Mouse (Mus musculus) left cerebral cortex, postnatal 4 days (tissue): ENCODE results near the gene Hs1bp3. TPM values are rescaled to one million over a fixed set of nuclear protein-coding genes. Genes with fewer than 3 reads are reported as not detected.

Source experiments
- DNase-seq: peaks from one replicate; pipeline ENCODE4 v3.0.0-alpha.2; 2022
- intact Hi-C: fragments of 180-260 bp; cut with DNase I; formaldehyde crosslinking; loops from one replicate; pipeline ENCODE4 v1.15.1; 2025
- total RNA-seq, 2 experiments: library from RNA; stranded (reverse); gene quantifications; 2 replicates each; pipeline ENCODE4 v1.2.3; 2021

Hs1bp3 gene
- total RNA-seq, 2 experiments from 2014 or later: 10.3 to 11.0 TPM

DNA sequence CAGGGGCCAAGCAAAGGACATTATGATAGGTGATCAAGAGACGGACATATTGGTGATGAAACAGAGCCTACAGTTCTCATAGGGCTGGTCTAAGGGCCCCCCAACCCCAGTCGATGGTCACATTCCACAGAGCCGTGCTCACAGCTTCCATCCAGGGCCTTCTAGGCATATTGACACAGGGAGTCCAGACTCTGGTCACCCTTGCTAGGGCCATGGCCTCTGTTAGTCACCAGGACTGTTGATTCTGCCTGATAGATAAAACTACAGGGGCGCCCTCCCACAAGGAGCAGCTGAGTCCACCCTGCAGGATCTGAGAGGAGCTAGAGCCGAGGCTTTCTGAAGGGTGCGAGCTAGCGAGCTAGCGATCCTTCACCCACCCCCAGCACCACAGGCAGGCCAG lies 20.4 kb downstream of the Hs1bp3 start:
- DNase-seq: no peak
- intact Hi-C loops: no loop called here

DNA sequence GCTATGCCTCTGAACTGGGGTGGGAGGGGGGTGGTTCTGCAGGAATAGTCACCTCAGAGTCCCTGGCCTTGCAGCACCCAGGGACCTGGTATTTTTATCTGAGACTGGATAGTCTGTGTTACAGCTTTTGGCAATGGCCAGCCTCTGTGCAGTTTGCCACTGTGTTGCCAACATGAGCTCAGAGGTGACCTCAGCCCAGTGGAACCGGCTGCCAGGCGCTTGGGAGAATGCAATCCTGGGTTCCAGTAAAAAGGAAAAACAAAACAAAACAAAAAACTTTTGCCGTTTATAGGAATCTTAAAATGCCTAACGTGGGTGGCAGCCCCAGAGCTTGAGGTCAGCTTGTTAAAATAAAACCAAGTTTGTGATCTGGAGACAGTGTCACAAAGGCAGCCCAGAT lies 21.0 kb downstream of the Hs1bp3 start:
- intact Hi-C loops: no loop called here
- DNase-seq: no peak

DNA sequence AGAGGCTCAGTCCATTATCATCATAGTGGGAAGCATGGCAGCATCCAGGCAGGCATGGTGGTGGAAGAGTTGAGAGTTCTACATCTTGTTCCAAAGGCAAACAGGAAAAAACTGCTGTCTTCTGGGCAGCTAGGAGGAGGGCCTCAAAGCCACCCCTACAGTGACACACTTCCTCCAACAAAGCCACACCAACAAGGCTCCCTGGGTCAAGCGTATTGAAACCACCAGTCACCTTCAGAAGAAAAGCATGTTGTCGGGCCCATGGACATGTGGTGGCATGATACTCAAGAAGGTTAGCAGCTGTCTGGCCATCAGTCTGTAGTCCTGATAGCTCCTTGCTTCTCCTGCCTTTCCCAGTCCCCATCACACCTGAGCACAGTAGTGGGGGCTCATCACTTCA lies 22.3 kb downstream of the Hs1bp3 start:
- intact Hi-C loops: no loop called here
- DNase-seq: no peak

DNA sequence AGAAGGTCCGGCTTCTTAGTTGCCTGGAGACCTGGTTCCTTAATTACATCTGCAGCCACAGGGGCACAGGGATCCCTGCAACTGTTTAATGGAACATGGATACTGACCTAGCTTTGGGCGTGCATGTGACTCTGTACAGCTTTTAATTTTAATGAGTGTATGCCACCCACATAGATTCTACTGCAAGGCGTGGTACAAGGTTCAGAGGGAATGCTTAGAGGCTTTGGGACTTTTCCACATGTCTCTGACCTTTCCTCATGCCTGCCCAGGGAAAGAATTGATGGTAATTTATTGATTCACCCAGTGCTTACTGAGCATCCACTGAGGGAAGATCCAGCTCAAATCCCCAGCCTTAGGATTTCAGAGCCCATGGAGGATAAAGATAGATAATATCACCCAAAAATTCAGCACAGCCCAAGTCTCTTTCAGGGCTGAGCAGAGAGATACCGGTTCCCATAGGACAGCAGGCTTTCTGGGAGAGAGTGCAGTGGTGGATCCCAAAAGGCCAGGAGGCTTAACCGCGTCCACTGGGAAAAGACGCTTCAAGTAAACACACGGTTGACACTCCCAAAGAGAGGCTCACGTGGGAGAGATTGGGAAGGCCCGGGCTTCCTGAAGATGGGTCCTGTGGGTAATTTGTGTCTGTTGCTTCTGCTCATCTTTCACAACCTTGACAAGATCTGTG lies 23.5 kb downstream of the Hs1bp3 start:
- intact Hi-C loops: no loop called here
- DNase-seq: no peak

DNA sequence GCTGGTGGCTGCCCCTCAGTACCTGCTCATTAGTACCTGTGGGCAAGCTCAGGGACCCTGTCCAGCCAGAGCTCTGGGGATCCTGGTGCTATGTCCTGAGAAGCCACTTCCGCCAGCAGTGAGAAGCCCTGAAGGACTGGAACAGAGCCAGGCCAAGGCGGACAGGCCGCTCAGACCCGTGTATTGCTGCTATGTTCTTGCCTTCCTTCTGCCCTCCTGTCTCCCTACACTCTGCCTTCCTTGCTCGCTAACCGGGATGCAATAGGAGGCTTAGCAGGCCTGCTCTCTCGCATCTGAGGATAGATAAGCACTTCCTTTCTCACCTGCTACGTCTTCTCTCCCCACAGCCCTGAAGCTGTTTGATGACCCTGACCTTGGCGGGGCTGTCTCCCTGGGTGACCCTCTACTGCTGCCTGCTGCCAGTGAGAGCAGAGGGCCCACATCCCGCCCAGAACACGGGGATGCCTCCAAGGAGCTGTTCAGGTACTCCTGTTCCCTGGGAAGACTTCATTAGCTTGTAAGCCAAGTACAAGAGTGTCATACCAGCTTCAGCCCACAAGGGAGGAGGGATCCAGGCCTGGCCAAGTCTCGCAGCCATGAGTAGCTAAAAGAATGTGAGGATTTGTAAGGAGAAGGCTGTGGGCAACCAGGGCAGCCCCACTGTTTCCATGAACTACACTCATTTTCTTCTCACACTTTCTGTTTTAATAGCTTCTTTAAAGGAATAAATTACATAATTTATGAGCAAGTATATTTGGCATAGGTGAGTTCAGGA lies 24.2 kb downstream of the Hs1bp3 start:
- intact Hi-C loops: no loop called here
- DNase-seq: no peak

DNA sequence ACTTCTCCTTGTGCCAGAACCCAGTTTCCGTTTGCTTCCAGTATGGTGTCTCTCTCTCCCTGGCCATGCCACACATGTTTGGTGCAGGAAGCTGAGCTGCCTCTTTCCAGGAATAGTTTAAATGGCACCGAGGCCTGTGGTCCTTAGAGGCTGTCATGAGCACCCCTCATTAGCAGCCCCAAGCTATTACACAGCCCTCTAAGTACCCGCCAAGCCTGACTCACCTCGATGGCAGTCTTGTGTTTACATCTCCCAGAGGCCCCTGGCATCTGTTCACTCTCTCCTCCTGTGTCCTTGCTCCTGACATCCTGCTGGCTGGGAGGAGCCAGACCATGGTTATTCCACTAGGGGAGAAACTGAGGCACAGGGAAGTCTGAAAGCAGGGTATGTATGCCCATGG lies 25.3 kb downstream of the Hs1bp3 start:
- no peak for DNase-seq
- intact Hi-C loops: no loop called here

DNA sequence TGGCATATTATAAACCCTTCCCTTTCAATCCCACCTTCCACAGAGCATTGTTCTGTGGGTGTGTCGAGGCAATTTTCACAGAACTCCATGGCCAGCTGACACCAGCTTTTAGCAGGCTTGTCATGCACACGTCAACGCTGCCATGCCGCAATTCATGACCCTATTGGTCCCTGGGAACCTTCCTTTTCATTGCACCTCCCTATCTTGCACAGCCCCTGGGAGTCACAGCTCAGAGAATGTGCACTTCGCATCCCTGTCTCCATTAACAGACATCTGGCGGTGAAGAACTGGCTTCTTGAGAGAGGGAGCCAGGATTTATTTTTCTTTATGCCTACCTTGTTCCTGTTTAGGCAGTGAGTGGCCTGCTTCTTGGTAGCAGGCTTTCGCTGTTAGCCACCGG lies 25.7 kb downstream of the Hs1bp3 start:
- DNase-seq: no peak
- intact Hi-C loops: no loop called here

DNA sequence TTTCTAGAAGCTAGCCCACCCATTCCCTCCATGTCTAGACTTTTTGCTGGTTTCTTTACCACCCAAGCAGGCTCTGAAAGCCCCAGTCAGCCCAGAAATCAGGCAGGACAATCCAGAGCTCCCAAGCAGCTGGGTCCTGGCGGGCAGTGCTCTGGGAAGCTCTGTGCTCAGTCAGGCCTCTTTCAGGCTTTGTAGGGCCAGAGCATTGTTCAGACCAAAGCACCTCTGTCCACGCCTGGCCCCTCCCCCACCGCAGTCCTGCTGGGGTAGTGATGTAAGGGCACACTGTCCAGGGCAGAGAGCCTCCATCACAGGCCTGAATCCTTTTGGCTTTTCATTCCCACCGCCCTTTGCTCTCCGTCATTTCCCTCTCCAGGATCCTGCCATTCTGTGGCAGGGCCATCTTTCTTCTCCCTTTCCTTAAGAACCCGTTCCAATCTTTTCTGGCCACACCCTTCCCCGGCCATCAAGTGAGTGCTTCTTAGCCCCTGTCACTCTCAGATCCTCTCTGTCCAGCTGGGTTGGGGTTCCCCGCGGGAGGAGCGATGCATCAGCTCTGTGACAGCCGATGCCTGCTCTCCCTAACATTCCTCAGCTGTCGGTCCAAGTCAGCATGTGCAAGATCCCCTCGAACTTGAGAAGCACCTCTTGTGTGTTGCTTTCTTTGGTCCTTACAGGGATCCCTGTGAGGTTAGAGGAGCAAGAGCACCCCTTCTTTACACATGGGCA lies 26.5 kb downstream of the Hs1bp3 start:
- DNase-seq: no peak
- intact Hi-C loops: no loop called here

DNA sequence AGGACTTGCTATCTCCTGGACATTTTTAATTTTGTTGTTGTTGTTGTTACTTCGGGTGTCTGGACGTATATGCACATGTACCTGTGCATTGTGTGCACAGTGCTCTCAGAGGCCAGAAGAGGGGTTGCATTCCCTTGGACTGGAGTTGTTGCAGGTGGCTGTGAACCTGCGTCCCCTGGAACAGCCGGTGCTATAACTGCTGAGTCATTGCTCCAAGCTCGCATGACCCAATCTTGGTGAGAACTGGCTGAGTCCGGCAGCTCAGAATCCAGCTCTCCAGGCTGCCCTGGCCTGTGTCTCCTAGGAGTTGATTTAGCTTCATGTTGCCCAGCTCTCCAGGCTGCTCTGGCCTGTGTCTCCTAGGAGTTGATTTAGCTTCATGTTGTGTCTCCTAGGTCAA lies 27.8 kb downstream of the Hs1bp3 start:
- intact Hi-C loops: no loop called here
- no peak for DNase-seq

DNA sequence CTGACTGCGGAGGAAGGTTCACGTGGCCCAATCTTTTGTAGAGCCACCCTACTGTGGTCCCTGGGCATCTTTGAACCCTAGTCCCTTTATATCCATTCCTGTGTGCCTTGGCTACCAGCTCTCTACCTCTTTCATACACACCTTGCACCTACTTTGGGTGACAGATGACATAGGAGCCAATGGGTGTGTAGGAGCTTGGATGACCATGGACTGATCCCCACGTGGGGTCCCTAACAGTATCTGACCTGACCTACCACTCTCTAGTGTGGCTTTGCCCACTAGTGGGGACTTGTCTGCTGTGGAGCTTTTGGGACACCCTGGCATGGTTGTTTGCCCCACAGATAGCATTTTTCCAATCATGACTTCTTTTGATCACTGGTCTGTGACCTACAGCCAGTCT lies 30.1 kb downstream of the Hs1bp3 start:
- DNase-seq: no peak
- intact Hi-C loops: no loop called here

DNA sequence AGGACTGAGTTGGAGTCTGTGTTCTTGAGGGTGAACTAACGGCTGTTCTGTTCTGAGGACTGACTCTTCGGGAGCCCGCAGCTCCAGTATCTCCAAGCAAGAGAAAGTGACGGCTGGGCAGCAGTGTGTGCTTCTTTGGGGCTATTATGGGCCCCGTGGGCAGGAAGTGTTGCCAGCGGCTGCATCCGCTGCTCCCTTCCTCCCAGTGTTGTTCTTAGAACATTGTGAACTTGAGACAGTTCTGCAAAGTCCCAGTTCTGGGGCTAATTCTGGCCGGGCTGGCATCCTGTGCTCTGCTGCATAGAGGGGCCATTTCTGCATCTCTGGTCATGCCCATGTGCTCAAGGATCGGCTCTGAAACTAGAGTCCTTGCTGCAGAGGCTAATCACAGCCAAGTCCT lies 31.7 kb downstream of the Hs1bp3 start:
- no peak for DNase-seq
- intact Hi-C loops: no loop called here

DNA sequence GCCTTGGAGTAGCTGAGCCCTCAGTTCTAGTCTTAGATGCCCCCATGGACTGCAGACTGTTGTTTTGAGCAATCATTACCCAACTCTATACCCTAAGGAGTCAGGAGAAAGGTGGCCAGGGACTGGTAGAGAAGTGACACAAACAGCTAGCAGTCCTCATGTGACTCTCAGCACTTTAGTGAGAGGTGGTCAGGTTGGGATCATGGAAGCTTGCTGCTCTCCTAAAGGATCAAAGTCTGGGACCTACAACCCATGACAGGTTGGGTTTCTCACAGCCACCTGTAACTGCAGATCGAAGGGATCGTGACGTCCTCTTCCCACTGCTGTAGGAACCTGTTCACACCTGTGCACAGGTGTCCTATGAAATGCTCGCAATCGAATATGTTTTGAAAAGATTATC lies 32.3 kb downstream of the Hs1bp3 start:
- DNase-seq: no peak
- intact Hi-C loops: no loop called here

DNA sequence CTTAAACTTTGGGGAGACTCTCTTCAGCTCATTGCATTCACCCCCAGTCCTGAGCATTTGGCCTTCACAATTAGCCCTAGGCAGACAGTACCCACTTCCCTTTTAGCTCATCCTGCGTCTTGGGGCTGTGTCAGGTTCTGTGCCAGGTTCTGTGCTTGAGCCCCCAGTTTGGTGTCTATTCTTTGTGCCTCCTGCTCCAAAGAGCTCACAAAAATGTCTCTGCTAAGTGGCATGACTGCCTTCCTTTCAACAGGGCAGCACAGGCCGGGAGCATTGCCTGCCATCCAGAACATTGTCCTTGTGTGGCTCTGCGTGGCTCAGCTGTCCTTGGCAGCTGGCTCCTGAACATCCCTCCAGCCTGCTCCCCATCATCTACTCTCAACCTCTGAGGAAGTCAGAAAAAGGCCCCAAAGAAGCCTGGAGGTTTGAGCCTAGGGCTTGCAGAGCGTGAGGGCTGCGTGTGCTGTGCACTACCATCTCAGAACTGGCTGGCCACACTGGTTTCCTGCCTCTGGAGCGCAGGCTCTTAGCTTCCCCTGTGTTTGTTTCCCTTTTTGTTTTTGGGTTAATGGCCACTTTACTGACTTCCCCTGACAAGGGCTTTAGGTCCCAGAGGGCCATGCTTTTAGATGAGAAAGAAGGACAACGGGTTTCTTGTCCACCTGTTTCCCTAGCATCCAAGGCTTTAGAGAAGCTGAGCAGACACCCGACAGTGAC lies 34.7 kb downstream of the Hs1bp3 start:
- intact Hi-C loops: no loop called here
- DNase-seq: no peak

DNA sequence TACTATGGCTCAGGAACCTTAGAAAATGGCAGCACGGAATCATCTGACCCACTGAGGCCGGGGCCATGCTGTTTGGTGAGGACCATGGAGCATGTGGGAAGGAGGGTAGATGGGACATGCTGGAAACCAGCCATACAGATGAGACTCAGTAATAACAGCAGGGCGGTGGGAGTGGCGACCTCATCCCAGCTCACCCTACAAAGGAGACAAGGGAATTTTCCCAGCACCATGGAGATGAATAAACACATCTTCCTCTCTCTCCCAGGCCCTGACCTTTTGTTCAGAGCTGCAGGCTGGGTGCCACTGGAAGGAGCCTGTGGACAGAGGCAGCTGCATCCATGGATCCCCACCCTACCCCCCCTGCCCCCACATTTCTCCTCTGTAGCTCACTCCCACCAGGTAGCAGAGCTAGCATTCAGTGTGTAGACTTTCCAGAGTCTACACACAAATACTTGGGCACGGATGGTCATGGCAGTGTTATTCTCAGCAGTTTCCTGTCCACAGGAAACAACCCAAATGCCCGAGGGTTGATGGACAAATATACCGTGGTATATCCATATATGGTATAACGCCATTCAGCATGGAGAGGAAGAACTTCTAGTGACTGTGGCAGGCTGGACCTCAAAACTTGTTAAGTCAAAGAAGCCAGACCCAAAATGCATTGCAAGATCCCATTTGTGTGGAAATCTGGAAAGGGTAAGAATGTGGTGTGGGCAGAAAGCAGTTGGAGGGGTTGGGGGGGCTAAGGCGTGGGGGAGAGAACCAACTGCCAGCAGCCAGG lies 35.7 kb downstream of the Hs1bp3 start:
- intact Hi-C loops: no loop called here
- no peak for DNase-seq

DNA sequence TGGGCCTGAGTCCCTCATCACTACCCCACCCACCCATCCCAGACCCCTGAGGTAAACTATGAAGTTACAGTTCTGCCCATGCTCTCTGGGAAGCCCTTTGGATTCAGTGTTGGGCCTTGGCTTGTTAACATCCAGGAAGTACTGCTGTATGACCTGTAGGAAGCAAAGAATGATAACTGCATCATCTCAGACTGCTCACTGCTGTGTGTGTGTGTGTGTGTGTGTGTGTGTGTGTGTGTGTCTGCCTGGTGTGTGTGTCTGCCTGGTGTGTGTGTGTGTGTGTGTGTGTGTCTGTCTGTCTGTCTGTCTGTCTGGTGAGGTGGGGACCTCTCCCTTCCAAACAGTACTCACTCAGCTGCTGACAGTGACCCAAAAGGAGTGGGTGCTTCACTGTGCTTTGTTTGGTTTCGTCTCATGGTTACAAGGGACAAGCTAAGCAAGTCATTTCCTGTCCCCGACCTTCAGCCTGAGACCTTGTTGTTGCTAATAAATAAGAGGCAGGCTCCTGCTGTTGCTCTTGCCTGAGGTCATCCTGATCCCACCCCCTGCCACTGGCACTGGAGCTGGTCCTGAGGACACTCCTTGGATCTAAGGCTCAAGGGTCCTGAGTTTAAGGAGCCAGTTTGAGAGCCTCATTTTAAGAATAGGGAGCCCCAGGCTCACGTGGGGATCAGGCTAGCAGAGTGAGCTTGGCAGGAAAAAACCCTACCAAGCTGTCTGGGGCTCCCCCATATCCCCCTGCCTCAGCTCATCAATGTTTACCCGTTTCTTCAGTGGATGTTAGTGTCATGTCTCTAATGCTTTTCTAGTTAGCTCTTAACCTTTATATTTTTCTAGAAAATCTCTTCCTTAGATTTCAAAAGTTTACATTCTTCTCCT lies 38.0 kb downstream of the Hs1bp3 start:
- intact Hi-C loops: no loop called here
- no peak for DNase-seq

DNA sequence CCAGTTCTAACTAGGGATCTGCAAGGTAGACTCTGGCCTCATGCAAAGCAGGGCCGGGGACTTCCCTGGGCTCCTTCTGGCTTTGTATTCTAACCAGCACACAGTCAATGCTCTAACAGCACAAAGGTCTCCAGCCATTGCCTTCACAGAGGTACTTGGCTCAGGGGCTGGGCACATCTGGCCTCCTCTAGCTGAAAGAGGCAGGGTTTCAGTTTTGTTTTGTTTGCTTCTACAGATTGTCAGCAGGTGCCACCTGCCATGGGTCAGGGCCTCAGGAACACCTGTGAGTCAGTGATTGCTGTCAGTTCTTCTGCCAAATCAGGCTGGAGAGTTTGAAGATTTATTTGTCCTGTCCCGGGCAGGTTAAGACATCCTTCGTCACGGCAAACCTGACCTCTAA lies 39.8 kb downstream of the Hs1bp3 start:
- DNase-seq: no peak
- intact Hi-C loops: no loop called here

DNA sequence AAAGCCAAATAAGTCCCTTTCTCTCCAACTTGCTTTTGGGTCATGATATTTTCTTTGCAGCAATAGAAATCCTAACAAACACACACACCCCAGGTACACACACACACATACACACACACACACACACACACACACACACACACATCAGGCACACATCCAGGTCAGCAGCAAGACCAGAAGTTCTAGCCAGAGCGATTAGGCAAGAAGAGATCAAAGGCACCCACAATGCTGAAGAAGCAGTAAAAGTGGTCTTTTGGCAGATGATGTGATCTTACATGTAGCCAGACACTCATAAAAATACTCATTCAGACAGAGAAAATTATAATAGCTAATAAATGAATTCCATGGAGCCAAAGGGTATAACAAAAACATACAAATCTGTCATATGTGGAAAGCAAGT lies 41.0 kb downstream of the Hs1bp3 start:
- DNase-seq: no peak
- intact Hi-C loops: no loop called here

DNA sequence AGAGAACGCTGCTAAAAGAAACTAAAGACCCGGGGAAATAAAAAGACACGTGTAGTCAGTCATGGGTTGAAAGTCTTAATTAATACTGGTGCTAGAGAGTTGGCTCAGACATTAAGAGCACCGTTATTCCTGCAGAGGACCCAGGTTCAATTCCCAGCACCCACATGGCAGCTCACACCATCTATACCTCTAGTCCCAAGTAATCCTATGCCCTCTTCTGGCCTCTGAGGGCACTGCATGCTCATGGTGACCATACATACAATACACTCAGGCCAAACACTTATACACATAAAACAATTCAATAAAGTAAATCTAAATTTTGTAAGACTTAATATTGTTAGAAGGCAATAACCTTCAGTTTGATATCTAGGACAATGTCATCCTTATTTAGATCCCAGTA lies 41.8 kb downstream of the Hs1bp3 start:
- intact Hi-C loops: no loop called here
- no peak for DNase-seq

DNA sequence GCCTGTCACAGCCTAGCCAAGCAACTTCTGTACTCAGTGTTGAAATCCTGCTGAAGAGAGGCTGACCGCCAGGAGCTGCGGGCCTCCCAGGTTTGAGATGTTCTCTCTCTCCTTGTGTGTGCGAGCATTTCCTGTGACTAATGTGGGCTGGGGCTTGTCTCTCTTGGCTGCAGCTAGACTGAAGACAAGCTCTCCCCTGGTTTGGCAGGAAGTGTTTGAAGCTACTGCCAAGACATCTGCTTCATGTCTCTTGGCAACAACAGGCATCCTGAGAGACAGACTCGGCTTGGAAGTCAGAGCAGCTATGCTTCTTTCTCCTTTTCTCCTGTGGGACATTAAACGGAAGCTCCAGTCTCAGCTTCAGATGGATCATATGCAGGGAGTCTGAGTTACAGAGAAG lies 44.2 kb downstream of the Hs1bp3 start:
- intact Hi-C loops: no loop called here
- DNase-seq: peak; percentile 79
